Mouse (Mus musculus) stomach, embryonic 16.5 days (tissue): ENCODE measurements around the gene Zfp1. TPM values are rescaled to one million over a fixed set of nuclear protein-coding genes. Genes with fewer than 3 reads are reported as not detected.
"Not testable (repeated sequence)": the region's sequence is repeated elsewhere in the genome, so short reads cannot be mapped to it uniquely, and the experiment has no call there.

Experiments used
- ATAC-seq: fragments of 200-750 bp; cut with Nextera tagmentation; 2 replicates; pipeline ENCODE4 v1.8.0; 2017; ENCODE audit warnings: moderate number of reproducible peaks, moderate TSS enrichment; ENCODE audit not compliant: insufficient read depth, low FRiP score
- H3K27ac ChIP-seq: fragments of 300-500 bp; sonication (generic); 2 replicates; pipeline ENCODE4 v1.5.1; 2014; ENCODE audit warnings: low read length
- H3K27me3 ChIP-seq: fragments of 300-500 bp; sonication (generic); 2 replicates; pipeline ENCODE4 v1.6.1; 2014; ENCODE audit warnings: low read length, control low read depth, mixed read lengths; ENCODE audit not compliant: control insufficient read depth, insufficient read depth
- H3K36me3 ChIP-seq: fragments of 300-500 bp; sonication (generic); 2 replicates; pipeline ENCODE4 v1.6.1; 2014; ENCODE audit warnings: low read length; ENCODE audit not compliant: control insufficient read depth, insufficient read depth
- H3K4me1 ChIP-seq: fragments of 300-500 bp; sonication (generic); 2 replicates; pipeline ENCODE4 v1.6.1; 2014; ENCODE audit warnings: low read length, control low read depth, mixed read lengths; ENCODE audit not compliant: control insufficient read depth, insufficient read depth
- H3K4me2 ChIP-seq: fragments of 300-500 bp; sonication (generic); 2 replicates; pipeline ENCODE4 v1.6.1; 2014; ENCODE audit warnings: low read depth, low read length, mixed read lengths
- H3K4me3 ChIP-seq: fragments of 300-500 bp; sonication (generic); replicated peaks from 2 replicates; pipeline ENCODE4 v1.5.1; 2014; ENCODE audit warnings: mild to moderate bottlenecking, low read length
- H3K9ac ChIP-seq: fragments of 300-500 bp; sonication (generic); 2 replicates; pipeline ENCODE4 v1.6.1; 2014; ENCODE audit warnings: low read length
- H3K9me3 ChIP-seq: fragments of 300-500 bp; sonication (generic); replicated peaks from 2 replicates; pipeline ENCODE4 v1.6.1; 2016; ENCODE audit warnings: low read length, control low read depth; ENCODE audit not compliant: control insufficient read depth
- WGBS: fragments of 180-500 bp; shearing (Covaris S2); extraction: QIAGEN DNeasy Blood & Tissue Kit; methylation state at CpG from one replicate; pipeline ENCODE4 v1.1.7; 2014; 5-methylcytosine and 5-hydroxymethylcytosine counted together
- polyA plus RNA-seq: library from polyadenylated mRNA; unstranded; fragments of >200 nt; fragmentation: Nextera tagmentation; extraction: Ambion mirVana; gene quantifications from 2 replicates; pipeline ENCODE4 v1.2.1, GENCODE M21; 2015

Zfp1 gene
- polyA plus RNA-seq, 1 experiment from 2014 or later: 19.3 TPM

- Histone ChIP-seq H3K9me3 (no peaks in the 10 kb centered on the region), H3K4me3 (peak within 1 kb of the TSS; percentile 46), H3K9ac (peak within 1 kb of the TSS; percentile 65), H3K36me3 (no peaks in the 10 kb centered on the region), H3K27ac (no peak within 1 kb of the TSS), H3K4me1 (0 out of 2 replicates have a peak, but pooled peaks cover 8% of the 10 kb centered on the region), H3K27me3 (no peaks in the 10 kb centered on the region), H3K4me2 (peak within 1 kb of the TSS; percentile 47)
- WGBS: 18% methylated on average over 13 of the region's 13 CpGs
- ATAC-seq: peak; percentile 80
Observed at GRCm38 (mm10) chr8:111630105-111630521, 13.1 kb upstream of the Zfp1 start, which contains the start of gene Ldhd. Gene Ldhd, minus strand, starts transcription at chr8:111630374.

- no peaks in the 10 kb centered on the region for H3K36me3 ChIP-seq
- no peak for ATAC-seq
- H3K4me3 ChIP-seq: no peak overlapping the region
- WGBS: 90% methylated on average over 8 of the region's 8 CpGs
- no peaks in the 10 kb centered on the region for H3K9me3 ChIP-seq
- H3K9ac ChIP-seq: no peak overlapping the region
- H3K27ac ChIP-seq: no peak overlapping the region
- H3K27me3 ChIP-seq: no peaks in the 10 kb centered on the region
- H3K4me1 ChIP-seq: 0 out of 2 replicates have a peak, but pooled peaks cover 3% of the 10 kb centered on the region
- no peak overlapping the region for H3K4me2 ChIP-seq
Observed at GRCm38 (mm10) chr8:111631589-111631988, 11.6 kb upstream of the Zfp1 start.

- 91% methylated on average over 3 of the region's 3 CpGs for WGBS
Observed at GRCm38 (mm10) chr8:111632976-111633375, 10.2 kb upstream of the Zfp1 start.

GRCm38 (mm10) chr8:111638086-111638485, 5.1 kb upstream of the Zfp1 start:
- Histone ChIP-seq H3K36me3 (no peaks in the 10 kb centered on the region), H3K9me3 (no peaks in the 10 kb centered on the region), H3K27me3 (no peaks in the 10 kb centered on the region), H3K9ac (no peak overlapping the region), H3K27ac (no peak overlapping the region), H3K4me1 (peaks cover 8% of the 10 kb centered on the region; the same call in 1 of the 2 replicates), H3K4me2 (no peak overlapping the region), H3K4me3 (no peak overlapping the region)
- peak; percentile 74 for ATAC-seq

More at GRCm38 (mm10) chr8:111632976-111633375, 10.2 kb upstream of the Zfp1 start:
- H3K4me1 ChIP-seq: 0 out of 2 replicates have a peak, but pooled peaks cover 3% of the 10 kb centered on the region
- no peaks in the 10 kb centered on the region for H3K36me3 ChIP-seq
- no peak for ATAC-seq
- H3K27me3 ChIP-seq: no peaks in the 10 kb centered on the region
- H3K9ac ChIP-seq: no peak overlapping the region
- no peak overlapping the region for H3K4me2 ChIP-seq
- H3K9me3 ChIP-seq: no peaks in the 10 kb centered on the region
- no peak overlapping the region for H3K4me3 ChIP-seq
- H3K27ac ChIP-seq: no peak overlapping the region

GRCm38 (mm10) chr8:111641064-111641463, 2.1 kb upstream of the Zfp1 start:
- H3K4me2 ChIP-seq: no peak overlapping the region
- H3K9me3 ChIP-seq: no peaks in the 10 kb centered on the region
- no peaks in the 10 kb centered on the region for H3K27me3 ChIP-seq
- no peaks in the 10 kb centered on the region for H3K36me3 ChIP-seq
- no peak for ATAC-seq
- WGBS: 89% methylated on average over 2 of the region's 2 CpGs
- H3K9ac ChIP-seq: no peak overlapping the region
- no peak overlapping the region for H3K4me3 ChIP-seq
- H3K4me1 ChIP-seq: peaks cover 8% of the 10 kb centered on the region; the same call in 1 of the 2 replicates
- H3K27ac ChIP-seq: no peak overlapping the region

GRCm38 (mm10) chr8:111642496-111642895, 705 bp upstream of the Zfp1 start:
- Histone ChIP-seq H3K4me3 (peak overlapping the region; percentile 67), H3K9me3 (no peaks in the 10 kb centered on the region), H3K4me1 (peaks cover 8% of the 10 kb centered on the region; the same call in 1 of the 2 replicates), H3K27ac (peak overlapping the region; percentile 94), H3K4me2 (peak overlapping the region; percentile 57), H3K9ac (peak overlapping the region; percentile 64), H3K27me3 (no peaks in the 10 kb centered on the region), H3K36me3 (no peaks in the 10 kb centered on the region)
- ATAC-seq: 0 out of 2 replicates have a peak, but pooled peaks have one; percentile 6
- WGBS: 31% methylated on average over 5 of the region's 5 CpGs

GRCm38 (mm10) chr8:111642939-111643263, 300 bp upstream of the Zfp1 start:
- peak overlapping the region; percentile 94 for H3K27ac ChIP-seq
- 6% methylated on average over 5 of the region's 5 CpGs for WGBS
- peak overlapping the region; percentile 57 for H3K4me2 ChIP-seq
- H3K9ac ChIP-seq: peak overlapping the region; percentile 64
- peak; percentile 19; the same call in 1 of the 2 replicates for ATAC-seq
- no peaks in the 10 kb centered on the region for H3K36me3 ChIP-seq
- no peaks in the 10 kb centered on the region for H3K27me3 ChIP-seq
- H3K9me3 ChIP-seq: no peaks in the 10 kb centered on the region
- H3K4me1 ChIP-seq: peaks cover 8% of the 10 kb centered on the region; the same call in 1 of the 2 replicates
- H3K4me3 ChIP-seq: peak overlapping the region; percentile 67

- not testable (repeated sequence) for H3K36me3 ChIP-seq, H3K27me3 ChIP-seq, H3K9me3 ChIP-seq, ATAC-seq
- H3K27ac ChIP-seq: peak overlapping the region; percentile 94
- H3K9ac ChIP-seq: peak overlapping the region; percentile 85; the same call in 1 of the 2 replicates
- peaks cover 19% of the 10 kb centered on the region; the same call in 1 of the 2 replicates for H3K4me1 ChIP-seq
- WGBS: 44% methylated on average over 12 of the region's 12 CpGs
- peak overlapping the region; percentile 67 for H3K4me3 ChIP-seq
- peak overlapping the region; percentile 57 for H3K4me2 ChIP-seq
Observed at GRCm38 (mm10) chr8:111644286-111645051, 1.3 kb downstream of the Zfp1 start.

GRCm38 (mm10) chr8:111645715-111646114, 2.5 kb downstream of the Zfp1 start:
- Histone ChIP-seq H3K9ac (no peak overlapping the region), H3K36me3 (no peaks in the 10 kb centered on the region), H3K27ac (no peak overlapping the region), H3K4me1 (peaks cover 19% of the 10 kb centered on the region; the same call in 1 of the 2 replicates), H3K27me3 (no peaks in the 10 kb centered on the region), H3K4me2 (no peak overlapping the region), H3K4me3 (no peak overlapping the region), H3K9me3 (no peaks in the 10 kb centered on the region)
- no peak for ATAC-seq
- 94% methylated on average over 8 of the region's 8 CpGs for WGBS
